Mouse (Mus musculus) bone marrow, adult 2 months (tissue): Measurements from ENCODE around the gene C2cd2l. TPM values are rescaled to one million over a fixed set of nuclear protein-coding genes. Genes with fewer than 3 reads are reported as not detected.

Experiments used
- H3K27ac ChIP-seq: fragments of 200-500 bp; 2 replicates; pipeline ENCODE4 v1.5.1; 2012; ENCODE audit warnings: low read depth, mild to moderate bottlenecking, control low read depth, inconsistent platforms, low read length; ENCODE audit not compliant: control insufficient read depth, poor library complexity, insufficient read depth
- H3K4me1 ChIP-seq: fragments of 200-500 bp; 2 replicates; pipeline ENCODE4 v1.6.1; 2011; ENCODE audit warnings: low read length; ENCODE audit not compliant: control insufficient read depth, insufficient read depth
- H3K4me3 ChIP-seq: fragments of 200-500 bp; replicated peaks from 2 replicates; pipeline ENCODE3; 2011; ENCODE audit warnings: mild to moderate bottlenecking, low read depth, low read length, control low read depth; ENCODE audit not compliant: control insufficient read depth
- CTCF ChIP-seq: fragments of 200-500 bp; IDR thresholded peaks from 2 replicates; pipeline ENCODE4 v1.5.1; 2011; ENCODE audit warnings: low read length, control low read depth; ENCODE audit not compliant: control insufficient read depth, insufficient read depth
- POLR2A ChIP-seq: fragments of 200-500 bp; IDR thresholded peaks from 2 replicates; pipeline ENCODE4 v1.6.1; 2011; ENCODE audit warnings: low read depth, mild to moderate bottlenecking, control low read depth, low read length, borderline replicate concordance; ENCODE audit not compliant: control insufficient read depth
- WGBS: fragments of 180-500 bp; shearing (Covaris S2); methylation state at CpG from one replicate; pipeline ENCODE4 v1.1.7; 2018; 5-methylcytosine and 5-hydroxymethylcytosine counted together
- polyA plus RNA-seq: library from polyadenylated mRNA; stranded (reverse); fragments of >200 nt; gene quantifications from 2 replicates; pipeline ENCODE4 v1.2.4, GENCODE M21; 2011; ENCODE audit warnings: low replicate concordance; ENCODE audit not compliant: missing spikeins, insufficient read depth, insufficient read length

Gene C2cd2l
- polyA plus RNA-seq, 1 experiment: 17.5 TPM

DNA sequence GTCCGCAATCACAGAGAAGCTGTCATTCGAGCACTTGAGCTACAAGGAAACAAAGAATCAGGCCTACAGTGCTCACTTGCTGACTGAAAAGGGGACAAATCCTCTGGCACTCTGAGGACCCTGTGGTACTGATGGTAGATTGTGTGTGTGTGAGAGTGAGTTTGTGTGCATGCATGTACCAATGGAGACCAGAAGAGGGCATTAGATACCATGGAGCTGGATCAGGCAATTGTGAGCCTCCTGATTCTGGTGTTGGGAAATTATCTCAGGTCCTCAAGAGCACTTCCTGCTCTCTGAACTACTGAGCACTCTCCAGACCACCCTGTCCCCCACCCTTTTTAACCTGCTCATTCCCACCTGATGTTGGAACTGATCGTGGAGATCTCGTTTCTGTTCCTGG lies 28.5 kb upstream of the C2cd2l start:
- 90% methylated on average over 4 of the region's 4 CpGs for WGBS

DNA sequence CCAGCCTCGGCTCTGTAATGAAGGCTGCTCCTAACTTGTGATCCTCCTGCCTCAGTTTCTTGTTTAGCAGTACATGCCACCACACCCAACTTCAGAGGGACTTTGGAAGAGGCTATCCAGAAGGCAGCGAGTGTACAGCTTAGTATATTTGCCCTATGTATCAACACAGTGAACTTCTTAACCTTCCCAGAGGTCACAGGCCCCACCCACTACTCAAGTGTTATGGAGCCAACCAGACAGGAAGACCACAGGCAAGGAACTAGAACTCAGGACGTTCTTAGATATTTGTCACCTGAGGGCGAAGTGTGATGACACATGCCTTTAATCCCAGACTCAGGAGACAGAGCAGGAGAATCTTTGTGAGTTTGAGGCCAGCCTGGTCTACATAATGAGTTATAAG lies 27.5 kb upstream of the C2cd2l start:
- Histone ChIP-seq H3K4me3 (no peak overlapping the region), H3K27ac (no peak overlapping the region), H3K4me1 (no peaks in the 10 kb centered on the region)
- no peak for TF ChIP-seq CTCF
- TF ChIP-seq POLR2A: no peak
- 76% methylated on average over 4 of the region's 4 CpGs for WGBS

More for the DNA sequence above, 28.5 kb upstream of the C2cd2l start:
- no peak for TF ChIP-seq POLR2A
- TF ChIP-seq CTCF: no peak
- no peak overlapping the region for H3K27ac ChIP-seq
- H3K4me1 ChIP-seq: no peaks in the 10 kb centered on the region
- no peak overlapping the region for H3K4me3 ChIP-seq

DNA sequence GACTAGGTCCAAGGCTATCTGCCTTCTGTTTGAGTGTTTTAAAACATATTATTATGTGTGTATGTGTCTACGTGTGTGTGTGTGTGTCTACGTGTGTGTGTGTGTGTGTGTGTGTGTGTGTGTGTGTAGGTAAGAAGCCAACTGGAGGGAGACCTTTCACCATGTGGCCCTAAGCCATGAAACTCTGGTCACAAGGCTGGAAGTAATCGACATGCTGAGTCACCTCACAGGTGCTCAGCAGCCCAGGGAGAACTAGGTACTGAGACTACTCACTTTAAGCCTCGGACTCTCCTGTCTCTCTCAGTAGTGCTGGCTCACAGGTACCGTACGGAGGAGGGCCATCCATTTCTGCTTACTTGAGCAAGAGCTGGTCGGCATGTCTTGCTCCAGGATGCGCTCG lies 27.1 kb upstream of the C2cd2l start:
- 87% methylated on average over 9 of the region's 9 CpGs for WGBS
- no peak overlapping the region for H3K27ac ChIP-seq

GRCm38 (mm10) chr9:44345570-44346433 lies 25.7 kb upstream of the C2cd2l start:
- Histone ChIP-seq H3K27ac (no peak overlapping the region), H3K4me3 (no peak overlapping the region), H3K4me1 (no peaks in the 10 kb centered on the region)
- WGBS: 87% methylated on average over 6 of the region's 6 CpGs
- TF ChIP-seq POLR2A: no peak
- no peak for TF ChIP-seq CTCF

More for the DNA sequence above, 27.1 kb upstream of the C2cd2l start:
- TF ChIP-seq POLR2A (no peak), CTCF (no peak)
- Histone ChIP-seq H3K4me1 (no peaks in the 10 kb centered on the region), H3K4me3 (no peak overlapping the region)

DNA sequence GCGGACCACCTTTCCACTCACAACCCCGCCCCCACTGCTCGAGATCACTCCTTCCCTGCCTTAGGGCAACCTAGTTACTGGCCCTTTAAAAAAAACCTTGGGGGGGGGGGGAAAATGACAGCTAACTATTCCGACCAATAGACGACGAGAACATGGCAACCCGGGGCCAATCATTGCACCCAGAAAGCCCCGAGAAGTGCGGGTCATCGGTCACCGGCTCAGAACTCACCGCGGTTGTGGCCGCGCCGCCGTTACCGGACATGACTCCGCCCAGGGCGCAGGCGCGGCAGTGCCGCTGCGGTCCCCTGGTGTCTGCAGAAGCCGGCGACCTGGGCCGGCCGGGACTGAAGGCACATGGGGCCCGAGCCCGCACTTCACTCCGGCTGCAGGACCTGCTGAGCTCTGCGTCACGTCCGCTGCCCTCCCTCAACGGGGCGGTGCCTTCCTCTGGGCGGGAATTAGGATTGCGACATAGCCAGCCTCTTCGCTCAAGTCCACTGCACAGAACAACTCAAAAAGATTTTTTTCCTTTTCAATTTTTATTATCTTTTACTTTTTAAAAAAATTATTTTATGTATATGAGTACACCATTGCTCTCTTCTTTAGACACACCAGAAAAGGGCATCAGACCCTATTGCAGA lies 23.8 kb upstream of the C2cd2l start, which contains the start of gene Hmbs:
Gene Hmbs (minus strand): TSS at position 448 of the 641 bp plus-strand sequence.
- no peaks in the 10 kb centered on the region for H3K4me1 ChIP-seq
- under 1% methylated on average over 39 of the region's 39 CpGs for WGBS
- peak within 1 kb of the TSS; percentile 99 for H3K27ac ChIP-seq

DNA sequence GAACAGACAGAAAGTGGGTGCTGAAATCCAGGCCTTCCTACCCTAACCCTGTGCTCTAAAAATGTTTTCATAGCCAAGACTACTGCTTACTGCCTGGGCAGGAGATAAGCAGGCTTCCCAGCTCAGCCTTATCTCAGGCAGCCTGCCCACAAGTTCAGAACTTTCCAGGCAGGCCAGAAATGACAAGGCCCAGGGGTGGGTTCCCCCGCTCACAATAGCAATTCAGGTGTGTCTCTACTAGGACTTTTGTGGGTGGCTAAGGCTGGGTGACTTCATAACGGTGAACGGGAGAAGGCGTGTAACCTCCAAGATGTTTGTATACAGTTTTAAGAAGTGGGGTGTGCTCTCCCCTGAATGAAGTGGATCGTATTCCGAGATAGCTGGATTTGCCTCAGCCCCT lies 23.2 kb upstream of the C2cd2l start:
- H3K4me1 ChIP-seq: no peaks in the 10 kb centered on the region
- 6% methylated on average over 6 of the region's 6 CpGs for WGBS

More for the DNA sequence above, 23.8 kb upstream of the C2cd2l start, which contains the start of gene Hmbs:
- H3K4me3 ChIP-seq: peak within 1 kb of the TSS; percentile 83
- TF ChIP-seq POLR2A (peak; percentile 82; the same call in 1 of the 2 replicates), CTCF (0 out of 2 replicates have a peak, but pooled peaks have one; percentile 3)

GRCm38 (mm10) chr9:44342605-44343004 lies 22.5 kb upstream of the C2cd2l start:
- Histone ChIP-seq H3K4me3 (peak overlapping the region; percentile 46), H3K4me1 (no peaks in the 10 kb centered on the region), H3K27ac (peak overlapping the region; percentile 99)
- WGBS: 61% methylated on average over 1 of the region's 1 CpGs
- no peak for TF ChIP-seq POLR2A
- no peak for TF ChIP-seq CTCF

More for the DNA sequence above, 23.2 kb upstream of the C2cd2l start:
- TF ChIP-seq POLR2A (no peak), CTCF (no peak)
- peak overlapping the region; percentile 83 for H3K4me3 ChIP-seq
- peak overlapping the region; percentile 99 for H3K27ac ChIP-seq

- 49% methylated on average over 3 of the region's 3 CpGs for WGBS
- H3K4me1 ChIP-seq: no peaks in the 10 kb centered on the region; the same call in 1 of the 2 replicates
- H3K4me3 ChIP-seq: peak overlapping the region; percentile 87
Observed at GRCm38 (mm10) chr9:44342173-44342572, 22.1 kb upstream of the C2cd2l start.

More at GRCm38 (mm10) chr9:44342173-44342572, 22.1 kb upstream of the C2cd2l start:
- H3K27ac ChIP-seq: peak overlapping the region; percentile 99
- TF ChIP-seq CTCF: no peak
- TF ChIP-seq POLR2A: peak; percentile 99
